In genomic region chr19:18757706-18758105, GRCm38 (mm10) we compare ENCODE assay signal across 23 mouse cellular contexts.
"Had no signal": no experiment of that assay in that cellular context is flagged by ENCODE, and none has a peak within 500 bp of the region (broad histone marks: within the 10 kb centered on the region; RNA-seq: fewer than 3 reads in every experiment).

No protein-coding gene starts in this region.

- H3K4me3 ChIP-seq: gastrocnemius, adult 2 months; heart, embryonic 12.5 days; hindbrain, embryonic 10.5 days; hindbrain, embryonic 12.5 days; intestine, embryonic 15.5 days; layer of hippocampus, adult 2 months; left cerebral cortex, adult 2 months; limb, embryonic 13.5 days; limb, embryonic 15.5 days had no signal

- H3K4me2 ChIP-seq: hindbrain, embryonic 12.5 days; hindbrain, embryonic 14.5 days; intestine, embryonic 15.5 days; limb, embryonic 13.5 days; limb, embryonic 15.5 days had no signal

- H3K27me3 ChIP-seq: hindbrain, embryonic 12.5 days; intestine, embryonic 15.5 days; limb, embryonic 13.5 days; limb, embryonic 15.5 days had no signal

- H3K9me3 ChIP-seq: heart, embryonic 10.5 days; heart, embryonic 12.5 days; hindbrain, embryonic 10.5 days; hindbrain, embryonic 12.5 days; intestine, embryonic 15.5 days; limb, embryonic 13.5 days; limb, embryonic 15.5 days had no signal

- H3K36me3 ChIP-seq: heart, embryonic 10.5 days; heart, embryonic 12.5 days; hindbrain, embryonic 10.5 days; hindbrain, embryonic 12.5 days; intestine, embryonic 15.5 days; limb, embryonic 13.5 days; limb, embryonic 15.5 days had no signal

- ATAC-seq: hindbrain, embryonic 16.5 days; inflammation-experienced regulatory T-cells, adult 6 months; intestine, embryonic 15.5 days; intestine, postnatal 0 days had no signal

- H3K9ac ChIP-seq: heart, embryonic 12.5 days; hindbrain, embryonic 12.5 days; hindbrain, embryonic 14.5 days; intestine, embryonic 15.5 days; limb, embryonic 13.5 days; limb, embryonic 15.5 days had no signal

- H3K4me1 ChIP-seq: hindbrain, embryonic 12.5 days; intestine, embryonic 15.5 days; limb, embryonic 13.5 days; limb, embryonic 15.5 days had no signal

- H3K27ac ChIP-seq: gastrocnemius, adult 2 months; heart, embryonic 10.5 days; hindbrain, embryonic 10.5 days; hindbrain, embryonic 12.5 days; hindbrain, embryonic 14.5 days; intestine, embryonic 15.5 days; layer of hippocampus, adult 2 months; left cerebral cortex, adult 2 months; limb, embryonic 13.5 days; limb, embryonic 15.5 days had no signal

- DNase-seq: gastrocnemius, adult 2 months; gastrocnemius, postnatal 10 days; gastrocnemius, postnatal 25 days; heart, postnatal 10 days; heart, postnatal 4 days; kidney, adult 18-20 months; kidney, adult 8-10 months; kidney, postnatal 10 days; kidney, postnatal 25 days; left cerebral cortex, postnatal 4 days had no signal
